Mouse (Mus musculus): ENCODE measurements around the gene Zfp36l2.
"Not testable (repeated sequence)": the region's sequence is repeated elsewhere in the genome, so short reads cannot be mapped to it uniquely, and the experiment has no call there.

Zfp36l2 gene

GRCm38 (mm10) chr17:84194282-84195002 lies 6.7 kb upstream of the Zfp36l2 start:
- DNase-seq, result no peak

- no peak for DNase-seq
Observed at GRCm38 (mm10) chr17:84193411-84193810, 5.7 kb upstream of the Zfp36l2 start.

- no peak for DNase-seq
Observed at GRCm38 (mm10) chr17:84191946-84192345, 4.2 kb upstream of the Zfp36l2 start.

- peak; percentile 71 for DNase-seq
Observed at GRCm38 (mm10) chr17:84190885-84191284, 3.1 kb upstream of the Zfp36l2 start.

- no peak for DNase-seq
Observed at GRCm38 (mm10) chr17:84189127-84189854, 1.5 kb upstream of the Zfp36l2 start.

- peak; percentile 76 for DNase-seq
Observed at GRCm38 (mm10) chr17:84188374-84188961, 721 bp upstream of the Zfp36l2 start.

- DNase-seq, result not testable (repeated sequence)
Observed at GRCm38 (mm10) chr17:84187264-84187663, 483 bp downstream of the Zfp36l2 start.

- DNase-seq, result no peak
Observed at GRCm38 (mm10) chr17:84186451-84187202, 1.1 kb downstream of the Zfp36l2 start.

- DNase-seq, result no peak
Observed at GRCm38 (mm10) chr17:84185581-84186450, 1.9 kb downstream of the Zfp36l2 start.

GRCm38 (mm10) chr17:84185011-84185411 lies 2.7 kb downstream of the Zfp36l2 start:
- DNase-seq, result no peak

- DNase-seq, result peak; percentile 68
Observed at GRCm38 (mm10) chr17:84183291-84183781, 4.4 kb downstream of the Zfp36l2 start.

GRCm38 (mm10) chr17:84182311-84183271 lies 5.2 kb downstream of the Zfp36l2 start:
- DNase-seq, result no peak

GRCm38 (mm10) chr17:84181502-84182310 lies 6.0 kb downstream of the Zfp36l2 start:
- no peak for DNase-seq

- no peak for DNase-seq
Observed at GRCm38 (mm10) chr17:84180715-84181501, 6.8 kb downstream of the Zfp36l2 start.

- peak; percentile 2 for DNase-seq
Observed at GRCm38 (mm10) chr17:84179973-84180365, 7.8 kb downstream of the Zfp36l2 start.

- DNase-seq, result peak; percentile 2
Observed at GRCm38 (mm10) chr17:84179026-84179972, 8.4 kb downstream of the Zfp36l2 start.

GRCm38 (mm10) chr17:84177481-84177880 lies 10.3 kb downstream of the Zfp36l2 start:
- peak; percentile 3 for DNase-seq

- DNase-seq, result peak; percentile 1
Observed at GRCm38 (mm10) chr17:84176446-84176845, 11.3 kb downstream of the Zfp36l2 start.
